Mouse (Mus musculus) lung, adult 2 months (tissue): ENCODE measurements at regions not wholly inside any gene's neighbourhood (a gene's known extent, or its start where the extent isn't known, plus 50 kb on each side); places are given as distances from the start of the nearest gene placed in this dataset.

ENCODE experiments used
- CTCF ChIP-seq: fragments of 200-500 bp; IDR thresholded peaks from 2 replicates; pipeline ENCODE4 v1.5.1; 2011; ENCODE audit warnings: mild to moderate bottlenecking, low read length, control low read depth; ENCODE audit not compliant: insufficient read depth
- POLR2A ChIP-seq: fragments of 200-500 bp; IDR thresholded peaks from 2 replicates; pipeline ENCODE4 v1.6.1; 2011; ENCODE audit warnings: low read depth, mild to moderate bottlenecking, control low read depth, low read length, borderline replicate concordance; ENCODE audit errors: extremely low read depth

DNA sequence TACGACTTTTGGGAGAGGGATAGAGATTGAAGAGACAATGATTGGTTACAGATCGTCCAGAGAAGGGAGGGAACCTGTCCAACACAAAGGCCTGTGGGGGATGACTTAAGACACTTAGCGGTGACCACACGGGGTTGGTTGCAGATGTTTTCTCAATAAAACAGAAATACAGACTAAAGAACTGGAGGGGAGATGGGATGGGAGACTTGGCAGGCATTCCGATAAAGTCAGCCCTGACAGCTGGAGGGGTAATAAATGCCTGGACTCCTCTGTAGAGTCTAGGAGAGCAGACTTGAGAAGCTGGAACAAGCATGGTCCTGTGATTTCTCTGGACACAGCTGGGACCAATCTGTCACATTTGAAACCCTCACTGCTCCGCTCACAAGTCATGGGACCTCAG lies 227.3 kb upstream of the Klf3 start:
- no peak for TF ChIP-seq POLR2A
- TF ChIP-seq CTCF: no peak
